Mouse (Mus musculus) c-Kit-positive CD71-positive TER-119-positive erythroid progenitor cells, embryonic 14.5 days (primary cell): ENCODE results near the gene Rbm47.

ENCODE experiments used
- DNase-seq: peaks from one replicate; pipeline ENCODE4 v3.0.0-alpha.2; 2013; ENCODE audit warnings: low spot score

Rbm47 gene

DNA sequence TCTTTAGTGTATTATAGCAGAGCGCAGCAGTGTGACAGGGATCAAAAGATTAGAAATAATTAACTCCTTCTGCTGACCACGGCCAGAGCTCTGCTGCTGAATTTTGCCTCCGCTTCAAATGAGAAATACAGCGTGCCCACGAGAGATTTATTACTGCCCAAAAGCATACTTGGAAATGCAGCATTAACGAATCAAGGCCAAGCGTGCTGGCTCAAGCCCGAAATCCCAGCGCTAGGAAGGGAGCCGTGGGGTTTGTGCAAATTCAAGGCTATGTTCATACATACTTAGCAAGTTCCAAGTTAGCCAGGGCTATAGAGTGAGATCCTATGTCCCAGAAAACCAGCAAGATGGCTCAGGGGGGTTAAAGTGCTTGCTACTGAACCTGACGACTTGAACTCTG, 47.5 kb downstream of the Rbm47 start:
- no peak for DNase-seq

GRCm38 (mm10) chr5:66124931-66125330, 48.0 kb downstream of the Rbm47 start:
- no peak for DNase-seq

DNA sequence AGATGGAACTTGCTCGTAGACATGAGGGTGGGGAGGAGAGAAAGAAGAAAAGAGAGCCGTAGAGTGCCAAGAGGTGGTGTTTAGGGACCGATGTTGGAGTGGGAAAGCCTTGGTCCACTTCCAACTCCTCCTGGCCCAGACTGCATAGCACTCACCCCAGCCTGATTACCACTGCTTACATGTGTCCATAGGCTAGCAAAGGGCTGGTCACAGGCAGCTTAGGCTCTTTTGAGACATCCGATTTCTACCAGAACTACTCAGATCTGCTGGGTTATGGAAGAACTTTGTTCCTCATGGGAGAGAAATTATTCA, 48.9 kb downstream of the Rbm47 start:
- no peak for DNase-seq

- no peak for DNase-seq
Observed at GRCm38 (mm10) chr5:66123295-66124088, 49.4 kb downstream of the Rbm47 start.

DNA sequence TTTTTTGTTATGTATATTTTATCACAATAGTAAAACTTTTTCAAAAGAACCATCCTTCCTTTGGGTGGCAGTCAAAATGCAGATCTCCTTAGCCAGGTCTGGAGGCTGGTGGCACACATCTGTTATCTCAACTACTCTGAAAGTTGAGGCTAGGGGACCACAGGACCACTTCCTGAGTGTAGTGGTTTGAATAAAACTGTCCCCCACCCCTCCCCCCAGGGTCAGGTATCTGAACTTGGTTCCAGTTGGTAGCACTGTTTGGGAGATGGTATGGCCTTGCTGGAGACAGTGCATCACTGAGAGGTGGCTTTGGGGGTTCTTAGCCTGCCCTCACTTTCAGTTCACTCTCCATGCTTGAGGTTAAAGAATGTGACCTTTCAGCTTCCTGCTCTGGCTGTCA, 51.7 kb downstream of the Rbm47 start:
- DNase-seq, result no peak

GRCm38 (mm10) chr5:66114751-66115150, 58.2 kb downstream of the Rbm47 start:
- no peak for DNase-seq

GRCm38 (mm10) chr5:66114208-66114607, 58.7 kb downstream of the Rbm47 start:
- no peak for DNase-seq

GRCm38 (mm10) chr5:66112059-66112458, 60.9 kb downstream of the Rbm47 start:
- DNase-seq, result no peak

- DNase-seq, result no peak
Observed at GRCm38 (mm10) chr5:66106372-66106771, 66.5 kb downstream of the Rbm47 start.

DNA sequence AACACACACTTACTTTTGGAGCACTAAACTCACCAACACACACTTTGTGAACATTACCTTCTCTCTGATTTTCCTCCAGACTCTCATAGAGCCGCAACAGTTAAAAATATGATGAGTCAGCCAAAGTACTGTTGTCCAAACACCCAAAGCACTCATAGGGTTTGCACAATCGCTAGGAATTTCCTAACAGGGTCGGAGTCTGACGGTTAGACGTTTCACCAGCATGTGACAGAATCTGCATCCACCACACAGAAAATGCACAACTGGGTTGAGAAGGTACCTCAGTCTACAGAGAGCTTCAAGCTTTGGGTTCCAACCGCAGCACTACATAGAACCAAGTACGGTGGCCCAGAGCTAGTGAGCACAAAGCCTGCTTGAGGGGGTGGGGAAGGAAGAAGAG, 67.0 kb downstream of the Rbm47 start:
- no peak for DNase-seq

DNA sequence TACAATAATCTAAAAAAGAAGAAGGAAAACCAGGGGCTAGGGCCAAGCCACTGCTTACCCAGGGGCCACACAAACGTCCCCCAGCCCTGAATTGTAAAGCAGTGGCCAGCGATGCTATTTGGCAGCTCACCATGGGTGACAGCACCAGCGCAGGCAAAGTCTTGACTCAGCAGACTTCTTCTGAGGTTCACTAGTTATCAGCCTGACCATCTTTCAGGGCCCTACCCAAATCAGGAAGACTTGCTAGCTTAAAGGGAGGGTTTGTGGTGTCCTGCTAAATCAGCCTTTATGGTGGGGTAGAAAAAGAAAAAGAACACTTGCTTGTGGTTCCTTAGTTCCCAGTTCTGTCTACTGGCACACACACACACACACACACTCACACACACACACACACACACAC, 67.6 kb downstream of the Rbm47 start:
- DNase-seq, result no peak

- no peak for DNase-seq
Observed at GRCm38 (mm10) chr5:66103386-66103785, 69.5 kb downstream of the Rbm47 start.

GRCm38 (mm10) chr5:66102821-66103220, 70.1 kb downstream of the Rbm47 start:
- DNase-seq, result no peak

DNA sequence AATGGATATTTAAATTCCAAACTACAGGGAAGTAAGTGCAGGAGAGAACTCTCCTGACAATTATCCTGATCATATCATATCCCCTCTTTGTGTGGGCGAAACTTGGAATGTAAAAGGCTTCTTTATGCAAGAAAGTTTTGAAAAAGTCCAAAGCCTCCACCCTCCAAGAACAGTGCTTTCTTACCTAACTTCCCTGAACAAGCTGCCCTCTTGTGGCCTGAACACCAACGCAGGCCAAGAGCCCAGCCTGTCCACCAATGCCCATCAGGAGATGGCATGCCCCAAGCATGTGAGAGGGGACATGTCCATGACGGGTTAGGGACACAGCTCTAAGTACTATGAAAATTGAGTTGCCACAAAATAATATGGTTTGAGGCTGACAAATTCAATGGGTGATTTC, 71.3 kb downstream of the Rbm47 start:
- no peak for DNase-seq

DNA sequence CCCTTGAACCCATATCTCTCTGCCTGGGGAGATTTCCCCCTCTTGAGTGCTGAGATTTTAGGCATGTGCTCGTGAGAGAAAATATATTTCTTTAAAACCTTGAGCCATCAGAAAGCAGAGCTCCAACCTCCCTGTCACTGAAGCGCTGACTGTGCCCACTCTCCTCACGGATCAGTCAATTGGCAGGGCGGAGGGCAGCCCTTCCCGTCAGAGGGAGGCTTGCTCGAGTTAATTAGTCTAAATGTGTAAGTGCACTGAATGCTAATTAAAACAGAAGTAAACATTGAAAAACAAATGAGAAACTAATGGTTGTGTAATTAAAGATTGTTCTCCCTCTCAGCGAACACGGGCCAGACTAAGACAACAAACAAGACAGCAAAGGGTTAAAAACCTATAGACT, 72.6 kb downstream of the Rbm47 start:
- no peak for DNase-seq

GRCm38 (mm10) chr5:66098094-66098871, 74.6 kb downstream of the Rbm47 start:
- DNase-seq, result no peak

DNA sequence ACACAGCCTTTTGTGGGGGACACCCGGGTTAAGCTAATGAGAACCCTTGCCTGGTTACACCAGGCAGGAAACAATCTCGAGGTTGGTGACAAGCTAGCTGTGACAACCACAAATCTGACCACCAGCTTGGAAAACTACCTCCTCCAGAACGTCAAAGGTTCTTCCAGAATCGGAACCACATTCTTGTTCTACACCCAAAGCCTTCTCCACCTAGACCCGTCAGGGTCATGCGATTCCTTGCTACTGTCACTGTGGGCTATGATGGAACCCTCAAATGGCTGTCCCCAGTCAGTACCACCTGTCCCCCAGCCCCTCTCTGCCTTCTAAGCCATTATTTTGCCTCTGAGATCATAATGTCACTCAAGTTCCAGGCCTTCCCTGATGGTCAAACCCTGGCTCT, 76.8 kb downstream of the Rbm47 start:
- no peak for DNase-seq

GRCm38 (mm10) chr5:66095166-66095565, 77.8 kb downstream of the Rbm47 start:
- no peak for DNase-seq

GRCm38 (mm10) chr5:66090037-66090436, 82.9 kb downstream of the Rbm47 start:
- no peak for DNase-seq

GRCm38 (mm10) chr5:66089600-66089999, 83.3 kb downstream of the Rbm47 start:
- DNase-seq, result no peak

DNA sequence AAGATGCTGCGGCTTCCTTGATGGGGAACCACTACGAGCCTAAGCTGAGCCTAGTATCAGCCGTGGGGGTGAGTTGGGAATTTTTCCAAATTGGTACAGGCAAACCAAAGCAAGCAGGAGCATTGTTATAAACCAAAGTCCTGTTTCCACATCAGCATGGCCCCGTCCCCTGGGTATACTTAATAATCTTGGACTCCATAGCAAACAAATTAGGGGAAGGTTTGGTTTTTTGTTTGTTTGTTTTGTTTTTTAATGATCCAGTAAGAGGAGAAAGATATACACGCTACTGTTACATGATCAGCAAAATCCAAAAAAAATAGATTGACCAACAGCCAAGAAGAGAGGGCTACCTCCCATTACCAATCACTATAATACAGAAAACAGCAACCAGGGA, 84.0 kb downstream of the Rbm47 start:
- no peak for DNase-seq

DNA sequence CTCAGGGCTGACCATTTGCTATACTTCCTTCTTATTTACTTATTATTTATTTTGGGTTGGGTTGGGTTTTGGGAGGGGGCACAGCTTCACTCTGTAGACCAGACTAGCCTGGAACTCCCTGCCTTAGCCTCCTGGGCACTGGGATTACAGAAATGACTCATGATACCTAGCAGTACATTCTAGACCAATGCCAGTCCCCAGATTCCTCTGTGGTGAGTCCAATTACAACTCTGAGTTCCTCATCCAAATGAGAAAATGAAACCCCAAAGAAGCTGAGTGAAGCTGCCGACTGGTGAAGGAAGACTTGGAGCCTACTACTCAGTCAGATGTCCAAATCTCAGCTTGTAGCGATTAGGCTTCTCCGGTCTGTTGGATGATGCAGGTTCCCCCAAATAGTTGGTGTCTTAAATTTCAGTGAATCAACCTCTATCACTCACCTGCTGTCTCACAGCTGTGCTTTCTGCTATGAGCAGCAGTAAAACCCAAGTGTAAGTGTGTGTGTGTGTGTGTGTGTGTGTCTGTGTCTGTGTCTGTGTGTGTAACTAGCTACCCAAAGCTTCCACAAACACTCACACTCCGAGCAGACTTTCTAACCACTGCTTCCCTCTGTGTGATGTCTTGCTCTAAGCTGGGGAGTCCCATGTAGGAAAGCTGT, 84.5 kb downstream of the Rbm47 start:
- no peak for DNase-seq

GRCm38 (mm10) chr5:66086952-66087351, 86.0 kb downstream of the Rbm47 start:
- no peak for DNase-seq
